Mouse (Mus musculus) G1E (cell line): Measurements from ENCODE around the gene Paqr8. TPM values are rescaled to one million over a fixed set of nuclear protein-coding genes. Genes with fewer than 3 reads are reported as not detected.

Source experiments
- ATAC-seq: 2 replicates; pipeline ENCODE4 v1.8.0; 2016; ENCODE audit warnings: mild to moderate bottlenecking; ENCODE audit not compliant: insufficient number of reproducible peaks, poor library complexity, low FRiP score, severe bottlenecking; ENCODE audit errors: extremely low read depth
- DNase-seq: peaks from one replicate; pipeline ENCODE4 v3.0.0; 2012; ENCODE audit warnings: low spot score
- H3K27me3 ChIP-seq: 2 replicates; pipeline ENCODE4 v1.6.1; 2012; ENCODE audit warnings: mild to moderate bottlenecking, low read length, inconsistent platforms; ENCODE audit not compliant: insufficient read depth
- H3K36me3 ChIP-seq: replicated peaks from 2 replicates; pipeline ENCODE3; 2012; ENCODE audit warnings: mild to moderate bottlenecking, inconsistent platforms
- H3K4me1 ChIP-seq: 2 replicates; pipeline ENCODE4 v1.6.1; 2012; ENCODE audit warnings: low read depth, low read length, inconsistent platforms, mixed read lengths; ENCODE audit not compliant: insufficient read depth
- H3K4me3 ChIP-seq: 2 replicates; pipeline ENCODE4 v1.5.1; 2012; ENCODE audit warnings: low read depth, mild to moderate bottlenecking, inconsistent platforms, low read length, moderate library complexity, mixed read lengths
- H3K9me3 ChIP-seq: replicated peaks from 2 replicates; pipeline ENCODE4 v1.6.1; 2012; ENCODE audit warnings: inconsistent platforms
- CTCF ChIP-seq: IDR thresholded peaks from 2 replicates; pipeline ENCODE4 v1.5.1; 2012; ENCODE audit warnings: low read depth, low read length, inconsistent platforms, mixed read lengths
- GATA1 ChIP-seq: IDR thresholded peaks from 2 replicates; pipeline ENCODE4 v1.6.1; 2012; ENCODE audit warnings: borderline replicate concordance, low read length, inconsistent platforms, mixed read lengths
- GATA2 ChIP-seq: IDR thresholded peaks from 2 replicates; pipeline ENCODE4 v1.6.1; 2012; ENCODE audit warnings: low read depth, low read length, inconsistent platforms, borderline replicate concordance
- POLR2AphosphoS5 ChIP-seq: IDR thresholded peaks from 2 replicates; pipeline ENCODE4 v1.6.1; 2012; ENCODE audit warnings: low read depth, low read length, inconsistent platforms; ENCODE audit not compliant: insufficient replicate concordance
- TAL1 ChIP-seq: conservative IDR thresholded peaks from 2 replicates; pipeline ENCODE4 v1.6.1; 2012; ENCODE audit warnings: low read depth, low read length, inconsistent platforms, mixed read lengths
- polyA plus RNA-seq: library from polyadenylated mRNA; stranded (reverse); fragments of >175 nt; gene quantifications from 2 replicates; pipeline ENCODE4 v1.2.3, GENCODE M21; 2012
- total RNA-seq, 2 experiments: library from RNA; stranded (forward) in 1 of 2; stranded (reverse) in 1 of 2; fragments of 200-1000 nt in 1 of 2; fragments of >200 nt in 1 of 2; fragmentation: Nextera tagmentation in 1 of 2; gene quantifications; 2 replicates each; pipeline ENCODE4 v1.2.3; 2014 to 2017

Paqr8 gene
- total and polyA plus RNA-seq, 3 experiments, result 0.11 to 0.13 TPM; not detected in 1

DNA sequence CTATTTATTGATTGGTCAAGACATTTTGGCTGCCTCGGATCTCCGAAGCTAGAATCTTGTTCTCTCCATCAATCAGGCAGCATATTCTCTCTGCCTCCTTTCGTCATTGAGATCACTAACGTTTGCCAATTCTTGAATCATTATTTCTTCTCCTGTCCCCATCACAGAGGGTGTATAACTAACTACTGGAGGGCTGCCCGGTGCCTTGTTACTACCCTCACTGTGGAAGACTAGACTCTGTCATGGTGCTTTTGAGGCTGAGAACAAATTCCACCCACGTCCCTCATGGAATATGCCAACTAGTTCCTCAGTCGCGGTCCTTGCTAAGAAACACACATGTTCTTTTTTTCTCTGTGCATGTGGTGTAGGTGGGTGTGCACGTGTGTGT is 15.7 kb downstream of the Paqr8 start:
- ATAC-seq (no peak), DNase-seq (no peak)
- Histone ChIP-seq H3K9me3 (no peaks in the 10 kb centered on the region), H3K4me1 (no peaks in the 10 kb centered on the region), H3K36me3 (no peaks in the 10 kb centered on the region), H3K4me3 (no peak overlapping the region), H3K27me3 (peaks cover 38% of the 10 kb centered on the region)
- TF ChIP-seq GATA1 (no peak), CTCF (no peak), TAL1 (no peak), GATA2 (no peak), POLR2AphosphoS5 (no peak)

GRCm38 (mm10) chr1:20908541-20908940 is 18.1 kb downstream of the Paqr8 start:
- no peaks in the 10 kb centered on the region for H3K9me3 ChIP-seq
- TF ChIP-seq GATA2 (no peak), POLR2AphosphoS5 (no peak), TAL1 (no peak), CTCF (no peak), GATA1 (no peak)
- ATAC-seq (no peak), DNase-seq (no peak)
- H3K36me3 ChIP-seq, result no peaks in the 10 kb centered on the region
- H3K27me3 ChIP-seq, result peaks cover 30% of the 10 kb centered on the region
- no peak overlapping the region for H3K4me3 ChIP-seq
- H3K4me1 ChIP-seq, result peaks cover 15% of the 10 kb centered on the region

DNA sequence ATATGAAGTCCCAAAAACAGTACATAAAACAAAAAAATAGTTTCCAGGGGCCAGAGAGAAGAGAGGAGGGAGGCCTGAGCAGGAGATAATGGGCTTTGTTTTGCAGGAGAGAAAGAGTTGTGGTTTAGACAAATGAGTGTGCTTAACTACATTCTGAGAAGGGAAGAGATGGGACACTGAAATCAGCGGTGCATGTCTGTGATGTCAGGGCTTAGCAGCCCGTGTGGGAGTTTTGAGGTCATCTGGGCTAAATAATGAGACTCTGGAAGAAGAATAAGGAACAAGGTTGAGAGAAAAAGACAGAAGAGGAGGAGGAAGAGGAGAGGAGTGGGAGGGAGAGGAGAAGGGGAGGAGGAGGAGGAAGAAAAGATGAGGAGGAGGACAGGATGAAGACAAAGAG is 21.7 kb downstream of the Paqr8 start:
- peaks cover 15% of the 10 kb centered on the region for H3K4me1 ChIP-seq
- no peak overlapping the region for H3K4me3 ChIP-seq
- TF ChIP-seq TAL1 (no peak), POLR2AphosphoS5 (no peak), GATA1 (no peak), GATA2 (no peak), CTCF (no peak)
- H3K9me3 ChIP-seq, result no peaks in the 10 kb centered on the region
- ATAC-seq, result no peak
- DNase-seq, result no peak
- peaks cover 41% of the 10 kb centered on the region for H3K27me3 ChIP-seq
- H3K36me3 ChIP-seq, result no peaks in the 10 kb centered on the region

DNA sequence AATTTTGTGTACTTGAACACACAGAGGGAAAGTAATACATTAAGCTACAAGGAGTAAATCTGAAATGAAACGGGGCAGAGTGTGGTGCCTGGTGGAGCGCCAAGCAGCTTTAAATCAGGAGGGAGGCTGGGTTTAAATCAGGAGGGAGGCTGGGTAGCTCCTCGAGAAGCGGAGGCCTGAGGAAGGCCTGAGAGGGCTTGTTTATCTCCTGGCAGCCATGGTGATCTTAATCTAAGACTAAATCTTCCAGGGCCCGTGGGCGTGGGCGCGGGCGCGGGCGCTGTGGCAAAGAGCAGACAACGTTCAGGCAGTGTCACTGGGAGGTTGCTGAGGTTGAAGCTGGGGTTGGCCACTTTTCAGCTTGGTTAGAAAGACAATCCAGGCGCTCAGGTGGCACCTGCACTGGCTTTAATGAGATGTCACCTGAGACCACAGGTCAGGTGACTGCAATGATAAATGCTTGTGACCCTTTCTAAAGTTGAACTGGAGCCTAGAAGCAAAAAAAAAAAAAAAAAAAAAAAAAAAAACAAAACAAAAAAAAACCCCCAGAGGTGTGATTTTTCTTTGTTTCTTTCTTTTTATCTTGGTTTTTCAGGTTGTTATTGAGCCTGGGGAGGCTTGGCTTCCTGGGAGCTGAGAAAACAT is 22.2 kb downstream of the Paqr8 start:
- H3K4me1 ChIP-seq, result peaks cover 15% of the 10 kb centered on the region
- ATAC-seq, result peak; percentile 72
- no peaks in the 10 kb centered on the region for H3K9me3 ChIP-seq
- peak overlapping the region; percentile 41; the same call in 1 of the 2 replicates for H3K4me3 ChIP-seq
- peaks cover 44% of the 10 kb centered on the region for H3K27me3 ChIP-seq
- TF ChIP-seq TAL1 (no peak), GATA1 (no peak), POLR2AphosphoS5 (no peak), GATA2 (no peak), CTCF (no peak)
- no peak for DNase-seq
- H3K36me3 ChIP-seq, result no peaks in the 10 kb centered on the region

- Histone ChIP-seq H3K9me3 (no peaks in the 10 kb centered on the region), H3K4me3 (no peak overlapping the region), H3K4me1 (peaks cover 20% of the 10 kb centered on the region), H3K36me3 (no peaks in the 10 kb centered on the region), H3K27me3 (peaks cover 37% of the 10 kb centered on the region)
- ATAC-seq (no peak), DNase-seq (no peak)
- TF ChIP-seq POLR2AphosphoS5 (no peak), GATA2 (no peak), GATA1 (no peak), TAL1 (no peak), CTCF (no peak)
These were observed 24.4 kb downstream of the Paqr8 start for GRCm38 (mm10) chr1:20914769-20915168.

GRCm38 (mm10) chr1:20915608-20916007 is 25.2 kb downstream of the Paqr8 start:
- Histone ChIP-seq H3K4me1 (peaks cover 20% of the 10 kb centered on the region), H3K36me3 (no peaks in the 10 kb centered on the region), H3K4me3 (no peak overlapping the region), H3K9me3 (no peaks in the 10 kb centered on the region), H3K27me3 (peaks cover 38% of the 10 kb centered on the region)
- TF ChIP-seq GATA2 (no peak), POLR2AphosphoS5 (no peak), CTCF (no peak), GATA1 (no peak), TAL1 (no peak)
- ATAC-seq (no peak), DNase-seq (no peak)
